Mouse (Mus musculus) stomach, postnatal 0 days (tissue): ENCODE data around the gene Dennd2d.

Source experiments
- CTCF ChIP-seq: IDR thresholded peaks from 2 replicates; pipeline ENCODE4 v1.5.1; 2016; ENCODE audit warnings: antibody characterized with exemption, low read depth, mild to moderate bottlenecking, moderate library complexity
- EP300 ChIP-seq: optimal IDR thresholded peaks from 2 replicates; pipeline ENCODE3; 2016; ENCODE audit warnings: antibody characterized with exemption

- TF ChIP-seq EP300 (no peak), CTCF (no peak)
Observed at GRCm38 (mm10) chr3:106462059-106462470, 20.1 kb upstream of the Dennd2d start.
